Mouse (Mus musculus) B cell, adult 2 months (primary cell): ENCODE results near the gene Rragd.

ENCODE experiments used
- DNase-seq, 2 experiments: peaks; one replicate each; pipeline ENCODE4 v3.0.0; 2022

The Rragd gene

GRCm38 (mm10) chr4:33052650-33053049, 69.8 kb downstream of the Rragd start:
- no peak for DNase-seq

- DNase-seq: no peak
These were observed 71.6 kb downstream of the Rragd start for GRCm38 (mm10) chr4:33054426-33054825.

GRCm38 (mm10) chr4:33056317-33056716, 73.5 kb downstream of the Rragd start:
- DNase-seq: no peak

- no peak for DNase-seq
These were observed 75.3 kb downstream of the Rragd start for GRCm38 (mm10) chr4:33057890-33058687.

DNA sequence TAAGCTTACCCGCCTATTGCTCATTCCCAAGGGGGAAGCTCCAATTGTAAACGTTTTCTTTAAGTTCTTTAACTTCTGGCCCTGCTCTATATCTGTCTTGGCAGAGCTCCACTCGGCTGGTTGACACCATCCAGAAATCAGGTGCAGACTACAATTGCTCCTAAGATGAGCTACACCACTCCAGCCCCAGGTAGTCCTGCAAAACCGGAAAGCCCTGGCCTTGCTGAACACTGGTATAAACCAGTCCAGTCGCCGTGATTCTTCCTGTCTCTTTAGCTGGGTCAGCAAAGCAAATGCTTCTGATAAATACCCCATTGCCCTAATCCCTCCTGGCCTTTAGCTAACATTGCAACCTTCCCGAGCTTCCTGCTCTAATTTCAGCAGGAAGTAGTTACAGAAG, 78.3 kb downstream of the Rragd start:
- no peak for DNase-seq

DNA sequence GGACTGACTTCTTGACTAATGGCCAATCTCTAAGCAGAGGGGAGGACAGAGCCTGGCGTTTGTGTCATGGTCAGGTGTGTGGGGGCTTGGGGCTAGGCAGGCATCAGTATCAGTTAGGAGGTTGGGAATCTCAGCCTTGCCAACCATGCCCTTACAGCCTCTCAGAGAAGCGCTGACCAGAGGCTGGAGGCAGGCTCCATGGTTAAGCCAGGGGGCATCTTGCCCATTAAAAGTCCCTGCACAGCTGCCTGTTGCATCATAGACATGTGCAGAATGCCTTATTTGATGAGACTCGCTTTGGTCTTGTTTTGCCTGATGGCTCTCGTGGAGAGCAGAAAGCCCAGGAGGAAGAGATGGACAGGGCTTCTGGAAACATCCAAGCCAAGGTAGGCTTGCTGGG, 80.1 kb downstream of the Rragd start, which contains the start of gene Gabrr2:
Gene Gabrr2, plus strand, starts transcription at position 19 of the 400 bp plus-strand sequence.
- DNase-seq: no peak

DNA sequence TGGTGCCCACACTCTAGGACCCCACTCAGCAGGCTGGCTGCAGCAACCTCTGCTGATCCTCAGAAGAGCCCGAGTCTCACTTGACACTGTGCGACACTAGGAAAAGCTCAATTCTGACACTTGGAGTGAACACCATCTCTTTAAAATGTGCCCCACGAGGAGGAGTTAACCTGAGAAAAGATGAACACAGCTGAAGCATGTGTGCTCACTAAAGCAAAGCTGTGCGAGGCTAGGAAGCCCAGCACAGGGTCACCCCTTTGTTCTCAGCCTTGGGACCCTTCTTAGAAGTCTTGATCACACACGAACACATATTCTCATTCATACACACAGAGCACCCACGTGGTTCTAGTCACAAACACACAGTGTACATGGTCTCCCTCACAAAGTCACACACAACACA, 82.1 kb downstream of the Rragd start:
- no peak for DNase-seq

- no peak for DNase-seq
These were observed 83.6 kb downstream of the Rragd start for GRCm38 (mm10) chr4:33066223-33066960.

DNA sequence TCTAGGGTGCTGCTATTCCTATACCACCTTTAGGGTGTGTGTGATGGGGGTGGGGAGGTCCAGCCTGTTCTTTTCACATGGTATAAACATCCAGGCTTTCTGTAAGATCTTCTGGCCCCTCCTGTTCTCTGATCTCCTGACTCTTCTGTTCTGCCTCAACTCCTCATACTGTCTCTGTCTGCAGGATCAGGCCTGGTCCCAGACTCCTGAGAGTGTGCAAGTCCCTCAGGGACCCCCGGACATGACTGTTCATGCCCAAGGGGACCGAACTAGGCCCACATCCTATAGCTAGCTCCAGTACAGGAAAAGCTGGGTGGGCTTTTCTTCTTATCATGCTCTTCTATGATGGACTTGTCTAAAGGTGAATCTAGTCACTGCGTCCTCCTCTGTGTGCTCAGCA, 84.5 kb downstream of the Rragd start:
- no peak for DNase-seq

GRCm38 (mm10) chr4:33067826-33068225, 85.0 kb downstream of the Rragd start:
- no peak for DNase-seq

- DNase-seq: no peak
These were observed 86.1 kb downstream of the Rragd start for GRCm38 (mm10) chr4:33068894-33069293.

DNA sequence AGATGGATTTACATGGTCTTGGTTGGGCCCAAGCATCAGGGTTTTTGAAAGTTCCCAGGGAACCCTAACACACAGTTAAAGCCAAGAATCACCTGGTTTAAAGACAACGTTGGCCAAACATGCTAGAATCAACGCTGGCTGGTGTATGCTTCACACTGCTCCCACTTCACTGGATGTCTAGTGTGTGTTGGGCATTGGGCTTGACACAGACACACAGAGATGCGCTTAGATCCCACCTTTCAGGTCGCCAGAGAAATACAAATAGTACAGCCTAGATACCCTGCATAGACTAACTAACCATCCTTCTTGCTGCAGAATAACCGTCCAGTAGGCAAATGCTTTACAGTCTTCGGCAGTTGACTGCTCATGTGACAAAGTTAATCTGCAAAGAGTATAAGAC, 87.5 kb downstream of the Rragd start:
- no peak for DNase-seq

DNA sequence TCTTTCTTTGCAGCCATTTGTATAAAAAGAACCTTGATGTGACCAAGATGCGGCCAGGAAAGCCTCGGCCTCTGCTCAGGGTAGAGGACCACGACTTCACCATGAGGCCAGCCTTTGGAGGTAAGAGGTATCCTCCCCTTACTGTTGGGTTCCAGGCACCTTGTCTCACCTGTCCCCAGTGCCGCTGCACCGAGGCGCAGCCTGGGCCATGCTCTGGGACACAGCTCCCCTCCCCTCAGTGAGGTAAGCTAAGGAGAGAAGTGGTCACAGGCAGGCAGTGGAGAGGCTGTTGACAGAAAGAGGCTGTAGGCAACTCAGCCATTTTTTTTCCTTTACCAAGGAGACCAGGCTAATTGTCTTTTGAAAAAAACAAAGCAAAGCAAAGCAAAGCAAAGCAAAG, 88.5 kb downstream of the Rragd start:
- DNase-seq: no peak
